In the genomic region with DNA sequence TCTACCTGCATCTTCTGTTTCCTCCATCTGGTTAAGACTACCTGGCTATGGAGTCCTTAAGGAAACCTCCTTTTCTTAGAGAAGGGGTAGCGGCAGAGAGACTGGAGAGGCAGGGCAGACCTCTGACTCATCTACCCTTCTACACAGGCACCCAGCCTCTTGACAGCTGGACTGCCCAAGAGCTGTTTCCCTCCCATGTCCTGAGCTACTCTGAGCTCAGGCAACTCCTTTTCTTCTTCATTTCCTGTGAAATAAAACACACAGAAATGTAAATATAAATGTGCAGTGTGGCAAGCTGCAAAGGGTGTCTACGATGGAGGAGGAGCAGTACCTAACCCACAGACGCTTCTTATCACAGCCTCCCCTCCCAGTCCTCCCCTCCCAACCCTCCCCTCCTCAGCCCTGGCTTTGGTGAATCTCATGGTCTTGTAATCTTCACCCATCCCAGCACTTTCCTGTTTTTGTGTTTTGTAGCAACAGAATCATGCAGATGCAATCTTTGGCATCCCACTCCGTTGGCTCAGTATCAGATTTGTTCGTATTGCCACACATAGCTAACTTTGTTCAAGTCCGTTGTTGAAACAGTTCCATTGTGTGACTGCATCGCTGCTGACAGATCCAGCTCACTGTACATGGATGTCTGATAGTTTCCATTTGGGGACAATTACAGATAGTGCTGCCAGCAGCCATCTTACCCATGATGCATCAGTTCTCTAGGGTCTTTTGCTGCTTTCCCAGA, we compare ENCODE assay signal across 8 mouse cellular contexts. TPM values are rescaled to one million over a fixed set of nuclear protein-coding genes. Genes with fewer than 3 reads are reported as not detected.
DNase-seq lines count a peak whose midpoint lies in the region; ATAC-seq and TF ChIP-seq lines count a peak whose summit lies in the region.

No protein-coding gene starts in this region.

- no peaks in the 10 kb centered on the region for H3K9me3 ChIP-seq in forebrain, embryonic 13.5 days (replicated peaks)
- no peaks in the 10 kb centered on the region for H3K9me3 ChIP-seq in forebrain, embryonic 10.5 days
- H3K9me3 ChIP-seq in intestine, embryonic 14.5 days (ENCODE audit: control insufficient read depth, low read length) = no peaks in the 10 kb centered on the region
- H3K9me3 ChIP-seq in lung, embryonic 14.5 days (ENCODE audit: low read depth, low read length) = no peaks in the 10 kb centered on the region

- 74% methylated on average over 7 of the region's 7 CpGs for WGBS in forebrain, embryonic 13.5 days
- 88% methylated on average over 7 of the region's 7 CpGs for WGBS in forebrain, embryonic 10.5 days
- 60% methylated on average over 7 of the region's 7 CpGs for WGBS in intestine, embryonic 14.5 days
- WGBS in lung, embryonic 14.5 days = 31% methylated on average over 7 of the region's 7 CpGs

- DNase-seq in forebrain, embryonic 10.5 days (ENCODE audit: extremely low spot score, low spot score) = no peak
- peak; percentile 31 for DNase-seq in CD4-positive helper T cell, adult 2 months (ENCODE audit: low read depth, low spot score)
- peak; percentile 76 for DNase-seq in gastrocnemius, adult 2 months
- DNase-seq in intestine, embryonic 14.5 days (ENCODE audit: low spot score) = no peak
- peak; percentile 91 for DNase-seq in lung, embryonic 14.5 days
- peak; percentile 73 for DNase-seq in testis, postnatal 14 days (ENCODE audit: low spot score)
- DNase-seq in thymus, postnatal 36 days = no peak

- peak; percentile 42 for ATAC-seq in forebrain, embryonic 13.5 days
- ATAC-seq in intestine, embryonic 14.5 days (replicated peaks; ENCODE audit: low FRiP score, low TSS enrichment, low read depth) = no peak
- peak; percentile 88 for ATAC-seq in lung, embryonic 14.5 days (ENCODE audit: insufficient read depth)

- no peak overlapping the region for H3K4me3 ChIP-seq in forebrain, embryonic 13.5 days
- H3K4me3 ChIP-seq in forebrain, embryonic 10.5 days = no peak overlapping the region
- no peak overlapping the region for H3K4me3 ChIP-seq in gastrocnemius, adult 2 months
- H3K4me3 ChIP-seq in intestine, embryonic 14.5 days (ENCODE audit: low read depth, low read length) = no peak overlapping the region
- H3K4me3 ChIP-seq in lung, embryonic 14.5 days (ENCODE audit: low read depth, low read length) = no peak overlapping the region

- H3K4me2 ChIP-seq in forebrain, embryonic 13.5 days = no peak overlapping the region
- H3K4me2 ChIP-seq in intestine, embryonic 14.5 days (ENCODE audit: low read length) = no peak overlapping the region
- 0 out of 2 replicates have a peak overlapping the region, but pooled peaks have one; percentile 1 for H3K4me2 ChIP-seq in lung, embryonic 14.5 days

- H3K27ac ChIP-seq in forebrain, embryonic 13.5 days = peak overlapping the region; percentile 44
- no peak overlapping the region for H3K27ac ChIP-seq in forebrain, embryonic 10.5 days
- peak overlapping the region; percentile 73 for H3K27ac ChIP-seq in gastrocnemius, adult 2 months
- peak overlapping the region; percentile 43 for H3K27ac ChIP-seq in intestine, embryonic 14.5 days (ENCODE audit: low read depth)
- H3K27ac ChIP-seq in lung, embryonic 14.5 days (ENCODE audit: low read depth) = peak overlapping the region; percentile 92

- TF ChIP-seq CTCF in gastrocnemius, adult 2 months (IDR thresholded peaks at IDR 0.05) = no peak
- TF ChIP-seq CTCF in lung, embryonic 14.5 days (IDR thresholded peaks at IDR 0.05; ENCODE audit: low read depth) = no peak

- H3K27me3 ChIP-seq in forebrain, embryonic 13.5 days = no peaks in the 10 kb centered on the region
- no peaks in the 10 kb centered on the region for H3K27me3 ChIP-seq in forebrain, embryonic 10.5 days (ENCODE audit: poor library complexity, severe bottlenecking)
- no peaks in the 10 kb centered on the region for H3K27me3 ChIP-seq in intestine, embryonic 14.5 days (replicated peaks; ENCODE audit: control insufficient read depth, insufficient read depth, low read length)
- H3K27me3 ChIP-seq in lung, embryonic 14.5 days (ENCODE audit: insufficient read depth, low read length) = no peaks in the 10 kb centered on the region

- H3K36me3 ChIP-seq in forebrain, embryonic 13.5 days (ENCODE audit: poor library complexity, severe bottlenecking) = peaks cover 41% of the 10 kb centered on the region
- peaks cover 37% of the 10 kb centered on the region for H3K36me3 ChIP-seq in forebrain, embryonic 10.5 days (replicated peaks)
- H3K36me3 ChIP-seq in intestine, embryonic 14.5 days (ENCODE audit: control insufficient read depth, insufficient read depth, low read length) = peaks cover 25% of the 10 kb centered on the region
- H3K36me3 ChIP-seq in lung, embryonic 14.5 days (ENCODE audit: insufficient read depth) = peaks cover 33% of the 10 kb centered on the region

- intact Hi-C loops in gastrocnemius, adult 2 months (cut with DNase I) = no loop called here

- peaks cover 9% of the 10 kb centered on the region for H3K4me1 ChIP-seq in forebrain, embryonic 13.5 days
- H3K4me1 ChIP-seq in forebrain, embryonic 10.5 days = no peaks in the 10 kb centered on the region
- no peaks in the 10 kb centered on the region; the same call in 1 of the 2 replicates for H3K4me1 ChIP-seq in intestine, embryonic 14.5 days (replicated peaks; ENCODE audit: control insufficient read depth, insufficient read depth, low read length)
- H3K4me1 ChIP-seq in lung, embryonic 14.5 days (ENCODE audit: insufficient read depth) = 0 out of 2 replicates have a peak, but pooled peaks cover 7% of the 10 kb centered on the region

- H3K9ac ChIP-seq in forebrain, embryonic 13.5 days = no peak overlapping the region
- no peak overlapping the region for H3K9ac ChIP-seq in intestine, embryonic 14.5 days (ENCODE audit: low read length)
- 0 out of 2 replicates have a peak overlapping the region, but pooled peaks have one; percentile 6 for H3K9ac ChIP-seq in lung, embryonic 14.5 days

RNA-seq across cellular contexts. Expression of gene Add1, which starts 7.8 kb away (rescaled TPM):
- 173 and 185 TPM in 2 replicates for polyA plus RNA-seq in forebrain, embryonic 13.5 days (2015; fragmentation: Nextera tagmentation; extraction: Ambion mirVana)
- 182 and 186 TPM in 2 replicates for polyA plus RNA-seq in forebrain, embryonic 10.5 days (2016; fragmentation: Nextera tagmentation; extraction: Ambion mirVana)
- 10 to 100 TPM; 72.3 to 74.9 TPM for total RNA-seq in gastrocnemius, adult 2 months (2021)
- 183 and 184 TPM in 2 replicates for polyA plus RNA-seq in intestine, embryonic 14.5 days (2014; fragmentation: Nextera tagmentation; extraction: Ambion mirVana)
- polyA plus RNA-seq in lung, embryonic 14.5 days (2014; fragmentation: Nextera tagmentation; extraction: Ambion mirVana) = 213 and 222 TPM in 2 replicates

RNA-seq across cellular contexts. Expression of gene Sh3bp2, which starts 40.1 kb away (rescaled TPM):
- 19.1 and 23.1 TPM in 2 replicates for polyA plus RNA-seq in forebrain, embryonic 13.5 days (2015; fragmentation: Nextera tagmentation; extraction: Ambion mirVana)
- 7.7 and 11.7 TPM in 2 replicates for polyA plus RNA-seq in forebrain, embryonic 10.5 days (2016; fragmentation: Nextera tagmentation; extraction: Ambion mirVana)
- total RNA-seq in gastrocnemius, adult 2 months (2021) = 1 to 10 TPM in 1 of 2 experiments, under 1 TPM in 1; 0.98 to 7.7 TPM
- polyA plus RNA-seq in intestine, embryonic 14.5 days (2014; fragmentation: Nextera tagmentation; extraction: Ambion mirVana) = 5.7 and 7.7 TPM in 2 replicates
- 7.6 and 15.0 TPM in 2 replicates for polyA plus RNA-seq in lung, embryonic 14.5 days (2014; fragmentation: Nextera tagmentation; extraction: Ambion mirVana)

RNA-seq across cellular contexts. Expression of gene Tnip2, which starts 51.9 kb away (rescaled TPM):
- polyA plus RNA-seq in forebrain, embryonic 13.5 days (2015; fragmentation: Nextera tagmentation; extraction: Ambion mirVana) = 5.1 and 5.7 TPM in 2 replicates
- polyA plus RNA-seq in forebrain, embryonic 10.5 days (2016; fragmentation: Nextera tagmentation; extraction: Ambion mirVana) = 6.1 and 6.7 TPM in 2 replicates
- total RNA-seq in gastrocnemius, adult 2 months (2021) = 1 to 10 TPM; 2.3 to 3.0 TPM
- polyA plus RNA-seq in intestine, embryonic 14.5 days (2014; fragmentation: Nextera tagmentation; extraction: Ambion mirVana) = 12.9 and 19.4 TPM in 2 replicates
- polyA plus RNA-seq in lung, embryonic 14.5 days (2014; fragmentation: Nextera tagmentation; extraction: Ambion mirVana) = 16.2 and 16.5 TPM in 2 replicates

Comparison
In these comparisons a context has a peak if more than half of its experiments do, and no peak if none do; other contexts are left out.
1. DNase-seq: peak in CD4-positive helper T cell, adult 2 months (single experiment), gastrocnemius, adult 2 months (single experiment), lung, embryonic 14.5 days (single experiment) and testis, postnatal 14 days (single experiment); none in forebrain, embryonic 10.5 days (single experiment), intestine, embryonic 14.5 days (single experiment) and thymus, postnatal 36 days (0 of 2).